Mouse (Mus musculus) CD4-positive helper T cell, adult 2 months (primary cell): ENCODE data around the gene Abo.

Source experiments
- DNase-seq: peaks from one replicate; pipeline ENCODE4 v3.0.0-alpha.2; 2012; ENCODE audit warnings: low read depth, missing footprints, low spot score

Gene Abo

GRCm38 (mm10) chr2:26870666-26871065 lies 5.9 kb upstream of the Abo start:
- no peak for DNase-seq

GRCm38 (mm10) chr2:26862856-26863255 lies 1.9 kb downstream of the Abo start:
- DNase-seq, result no peak

- peak; percentile 50 for DNase-seq
Observed at GRCm38 (mm10) chr2:26847706-26848105, 17.1 kb downstream of the Abo start.

- no peak for DNase-seq
Observed at GRCm38 (mm10) chr2:26832478-26832877, 32.3 kb downstream of the Abo start.

- no peak for DNase-seq
Observed at GRCm38 (mm10) chr2:26828047-26828446, 36.7 kb downstream of the Abo start.

DNA sequence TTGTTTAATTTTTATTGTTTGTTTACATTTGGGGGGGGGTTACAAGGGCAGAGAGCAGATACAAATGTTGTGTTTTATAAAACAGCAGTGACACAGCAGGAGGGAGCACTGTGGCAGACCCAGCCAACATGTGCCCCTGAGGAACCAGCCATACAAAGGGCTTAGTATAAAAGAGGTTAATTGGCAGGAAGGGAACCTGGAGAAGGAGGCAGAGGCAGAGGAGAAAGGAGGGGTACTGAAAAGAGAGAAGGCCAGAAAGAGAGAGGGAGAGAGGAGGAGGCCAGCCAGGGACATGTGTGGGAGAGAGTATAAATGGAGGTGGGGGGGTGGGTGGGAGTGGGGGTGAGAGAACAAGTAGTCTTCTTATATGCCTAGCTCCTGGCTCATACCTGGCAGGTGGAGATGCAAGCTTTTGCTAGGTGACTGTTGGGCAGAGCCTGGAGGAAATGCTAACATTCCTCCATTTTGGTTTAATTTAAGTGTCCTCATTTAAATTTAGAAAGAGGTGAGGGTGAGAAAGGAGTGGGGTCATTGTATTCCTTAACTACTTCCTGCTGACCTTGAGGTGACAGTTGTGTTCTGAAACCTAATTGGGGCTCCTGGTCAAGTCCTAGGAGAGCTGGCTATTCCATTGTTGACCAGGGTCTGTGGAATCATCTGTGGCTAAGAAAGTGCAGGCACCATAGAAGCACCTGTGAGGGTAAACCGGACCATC lies 37.4 kb downstream of the Abo start:
- no peak for DNase-seq
